Comparison of ENCODE assay signal across 8 mouse cellular contexts in genomic region chr14:30714799-30715617, GRCm38 (mm10). TPM values are rescaled to one million over a fixed set of nuclear protein-coding genes. Genes with fewer than 3 reads are reported as not detected.
DNase-seq lines count a peak whose midpoint lies in the region; ATAC-seq and TF ChIP-seq lines count a peak whose summit lies in the region.

Gene Sfmbt1 (plus strand): TSS chr14:30714849.

- H3K36me3 ChIP-seq in ES-E14 (ENCODE audit: control insufficient read depth, insufficient read depth, low read length, poor library complexity, severe bottlenecking) = no peaks in the 10 kb centered on the region
- no peaks in the 10 kb centered on the region for H3K36me3 ChIP-seq in heart, embryonic 13.5 days
- H3K36me3 ChIP-seq in lung, postnatal 0 days (ENCODE audit: insufficient read depth, low read length) = no peaks in the 10 kb centered on the region
- H3K36me3 ChIP-seq in stomach, embryonic 16.5 days (ENCODE audit: control insufficient read depth, insufficient read depth, low read length) = no peaks in the 10 kb centered on the region

- in situ Hi-C loops in ES-E14 (cut with MboI; ENCODE audit: low sequenced_read_pairs in 2 of 2, unreplicated experiment in 2 of 2) = no loop called here

- peak within 1 kb of the TSS; percentile 84 for H3K9ac ChIP-seq in ES-E14 (ENCODE audit: insufficient read depth, low read depth, low read length, poor library complexity, severe bottlenecking)
- H3K9ac ChIP-seq in heart, embryonic 13.5 days = peak within 1 kb of the TSS; percentile 94
- H3K9ac ChIP-seq in lung, postnatal 0 days (replicated peaks; ENCODE audit: low read depth) = peak within 1 kb of the TSS; percentile 80
- H3K9ac ChIP-seq in stomach, embryonic 16.5 days (ENCODE audit: low read length) = peak within 1 kb of the TSS; percentile 91

- TF ChIP-seq EP300 in lung, postnatal 0 days (IDR thresholded peaks at IDR 0.05) = no peak

- H3K27me3 ChIP-seq in heart, embryonic 13.5 days (replicated peaks) = peaks cover 7% of the 10 kb centered on the region
- H3K27me3 ChIP-seq in lung, postnatal 0 days (replicated peaks; ENCODE audit: insufficient read depth, low read length) = no peaks in the 10 kb centered on the region
- H3K27me3 ChIP-seq in stomach, embryonic 16.5 days (ENCODE audit: control insufficient read depth, insufficient read depth, low read length) = peaks cover 8% of the 10 kb centered on the region

- peak within 1 kb of the TSS; percentile 92 for H3K4me2 ChIP-seq in heart, embryonic 13.5 days
- peak within 1 kb of the TSS; percentile 86 for H3K4me2 ChIP-seq in lung, postnatal 0 days (replicated peaks; ENCODE audit: low read depth, low read length)
- peak within 1 kb of the TSS; percentile 89 for H3K4me2 ChIP-seq in stomach, embryonic 16.5 days (ENCODE audit: low read depth, low read length)

- DNase-seq in frontal cortex, postnatal 25 days (ENCODE audit: low spot score in 2 of 2) = peak; percentile 22 to 36
- no peak for DNase-seq in frontal cortex, adult 2 months (ENCODE audit: extremely low spot score in 1 of 2, low spot score in 1 of 2)
- peak; percentile 24 for DNase-seq in ES-E14 (ENCODE audit: low read depth, low spot score)
- DNase-seq in embryo, embryonic 11 days = peak; percentile 72
- peak; percentile 86 to 91 for DNase-seq in kidney, postnatal 4 days
- peak; percentile 29 for DNase-seq in lung, postnatal 0 days (ENCODE audit: low spot score)

- no peaks in the 10 kb centered on the region for H3K9me3 ChIP-seq in ES-E14 (ENCODE audit: control insufficient read depth, insufficient read depth, low read depth, low read length)
- H3K9me3 ChIP-seq in heart, embryonic 13.5 days = no peaks in the 10 kb centered on the region
- H3K9me3 ChIP-seq in lung, postnatal 0 days (ENCODE audit: low read length) = no peaks in the 10 kb centered on the region
- H3K9me3 ChIP-seq in stomach, embryonic 16.5 days (replicated peaks; ENCODE audit: control insufficient read depth, low read length) = no peaks in the 10 kb centered on the region

- H3K4me1 ChIP-seq in ES-E14 (ENCODE audit: control insufficient read depth in 2 of 2, insufficient read depth in 2 of 2, low read length in 2 of 2, poor library complexity in 1 of 2) = no peaks in the 10 kb centered on the region
- peaks cover 12% of the 10 kb centered on the region for H3K4me1 ChIP-seq in heart, embryonic 13.5 days
- no peaks in the 10 kb centered on the region for H3K4me1 ChIP-seq in lung, postnatal 0 days (ENCODE audit: insufficient read depth, low read depth, low read length)
- H3K4me1 ChIP-seq in stomach, embryonic 16.5 days (ENCODE audit: control insufficient read depth, insufficient read depth, low read length) = peaks cover 8% of the 10 kb centered on the region

- 3% methylated on average over 75 of the region's 87 CpGs for WGBS in heart, embryonic 13.5 days
- 1% methylated on average over 73 of the region's 87 CpGs for WGBS in lung, postnatal 0 days
- WGBS in stomach, embryonic 16.5 days = 2% methylated on average over 84 of the region's 87 CpGs

- H3K27ac ChIP-seq in ES-E14 (ENCODE audit: insufficient read depth, low read depth, low read length, poor library complexity, severe bottlenecking) = peak within 1 kb of the TSS; percentile 49; the same call in 1 of the 2 replicates
- H3K27ac ChIP-seq in heart, embryonic 13.5 days (replicated peaks) = peak within 1 kb of the TSS; percentile 86
- peak within 1 kb of the TSS; percentile 79 for H3K27ac ChIP-seq in lung, postnatal 0 days (ENCODE audit: low read length)
- H3K27ac ChIP-seq in stomach, embryonic 16.5 days (ENCODE audit: low read length) = peak within 1 kb of the TSS; percentile 81

- TF ChIP-seq CTCF in lung, postnatal 0 days (IDR thresholded peaks at IDR 0.05) = peak; percentile 14; the same call in 1 of the 2 replicates

- peak within 1 kb of the TSS; percentile 87 to 93 for H3K4me3 ChIP-seq in ES-E14 (ENCODE audit: insufficient read depth in 1 of 2, low read depth in 1 of 2, low read length in 2 of 2, poor library complexity in 1 of 2, severe bottlenecking in 1 of 2)
- peak within 1 kb of the TSS; percentile 93 for H3K4me3 ChIP-seq in heart, embryonic 13.5 days
- peak within 1 kb of the TSS; percentile 88 for H3K4me3 ChIP-seq in lung, postnatal 0 days (ENCODE audit: low read depth, low read length)
- peak within 1 kb of the TSS; percentile 91 for H3K4me3 ChIP-seq in stomach, embryonic 16.5 days (replicated peaks; ENCODE audit: low read length)

- ATAC-seq in heart, embryonic 13.5 days (ENCODE audit: extremely low read depth, insufficient number of reproducible peaks, low FRiP score, low TSS enrichment) = peak; percentile 29; the same call in 1 of the 2 replicates
- ATAC-seq in lung, postnatal 0 days = peak; percentile 40
- peak; percentile 51 for ATAC-seq in stomach, embryonic 16.5 days (ENCODE audit: insufficient read depth, low FRiP score)

TF ChIP-seq in ES-E14, 5 proteins besides CTCF, POLR2A, EP300 and RAD21:
- TF ChIP-seq CHD2 (IDR thresholded peaks at IDR 0.05; ENCODE audit: low read depth, low read length) (no peak), ZNF384 (IDR thresholded peaks at IDR 0.05; ENCODE audit: low read depth, low read length) (no peak), MAFK (IDR thresholded peaks at IDR 0.05; ENCODE audit: insufficient read depth, low read depth, low read length) (no peak), ZC3H11A (IDR thresholded peaks at IDR 0.05; ENCODE audit: borderline replicate concordance, low read depth, low read length) (no peak), HCFC1 (IDR thresholded peaks at IDR 0.05; ENCODE audit: borderline replicate concordance, insufficient read depth, low read length) (no peak)
TF ChIP-seq in ES-E14: peak in this region for 0.

RNA-seq across cellular contexts. Expression of gene Sfmbt1, which starts in this region (rescaled TPM):
- 8.8 and 9.0 TPM in 2 replicates for polyA plus RNA-seq in frontal cortex, adult 2 months (2012; rRNA removed)
- 5.6 and 7.0 TPM in 2 replicates for total RNA-seq in ES-E14 (2012; rRNA removed)
- 7.8 and 11.0 TPM in 2 replicates for polyA plus RNA-seq in heart, embryonic 13.5 days (2015; fragmentation: Nextera tagmentation; extraction: Ambion mirVana)
- 8.2 and 8.9 TPM in 2 replicates for polyA plus RNA-seq in lung, postnatal 0 days (2015; fragmentation: Nextera tagmentation; extraction: Ambion mirVana)
- 9.6 and 10.2 TPM in 2 replicates for polyA plus RNA-seq in stomach, embryonic 16.5 days (2015; fragmentation: Nextera tagmentation; extraction: Ambion mirVana)

Comparison
In these comparisons a context has a peak if more than half of its experiments do, and no peak if none do; other contexts are left out.
1. DNase-seq: peak in frontal cortex, postnatal 25 days (2 of 2), ES-E14 (single experiment), embryo, embryonic 11 days (single experiment), kidney, postnatal 4 days (2 of 2) and lung, postnatal 0 days (single experiment); none in frontal cortex, adult 2 months (0 of 2).
2. Peak in every context shown above with its lines, with median percentiles within 50 percentile points of each other: H3K27ac ChIP-seq, H3K4me3 ChIP-seq, H3K9ac ChIP-seq, ATAC-seq and H3K4me2 ChIP-seq.